Mouse (Mus musculus) liver, embryonic 14.5 days (tissue): ENCODE measurements around the gene Lpcat2. TPM values are rescaled to one million over a fixed set of nuclear protein-coding genes. Genes with fewer than 3 reads are reported as not detected.

Experiments used
- ATAC-seq: fragments of 200-750 bp; cut with Nextera tagmentation; 2 replicates; pipeline ENCODE4 v1.8.0; 2017; ENCODE audit warnings: moderate number of reproducible peaks, mild to moderate bottlenecking, moderate library complexity; ENCODE audit not compliant: insufficient read depth
- DNase-seq, 3 experiments: peaks; one replicate each; pipeline ENCODE4 v3.0.0-alpha.2; 2012 to 2013; ENCODE audit warnings: low read depth in 3 of 3, low spot score in 3 of 3
- H3K27ac ChIP-seq: fragments of 300-500 bp; sonication (generic); 2 replicates; pipeline ENCODE4 v1.5.1; 2014; ENCODE audit warnings: moderate library complexity, mild to moderate bottlenecking, control low read depth, inconsistent platforms
- H3K27me3 ChIP-seq: fragments of 300-500 bp; sonication (generic); 2 replicates; pipeline ENCODE4 v1.6.1; 2014; ENCODE audit warnings: mild to moderate bottlenecking, low read length, moderate library complexity; ENCODE audit not compliant: control insufficient read depth, insufficient read depth
- H3K36me3 ChIP-seq: fragments of 300-500 bp; sonication (generic); replicated peaks from 2 replicates; pipeline ENCODE4 v1.6.1; 2014; ENCODE audit warnings: low read depth; ENCODE audit not compliant: control insufficient read depth, insufficient read depth
- H3K4me1 ChIP-seq, 2 experiments: fragments of 200-500 bp in 1 of 2; fragments of 300-500 bp in 1 of 2; sonication (generic) in 1 of 2; replicated peaks; 2 replicates each; pipeline ENCODE4 v1.6.1; 2012 to 2014; ENCODE audit warnings: antibody characterized with exemption in 1 of 2, inconsistent platforms in 1 of 2, low read length in 1 of 2; ENCODE audit not compliant: control insufficient read depth in 2 of 2, insufficient read depth in 2 of 2
- H3K4me2 ChIP-seq: fragments of 300-500 bp; sonication (generic); 2 replicates; pipeline ENCODE4 v1.6.1; 2014; ENCODE audit warnings: low read depth, mild to moderate bottlenecking, control low read depth, moderate library complexity
- H3K4me3 ChIP-seq, 2 experiments: fragments of 200-500 bp in 1 of 2; fragments of 300-500 bp in 1 of 2; sonication (generic) in 1 of 2; 2 replicates each; pipeline ENCODE4 v1.5.1; 2012 to 2014; ENCODE audit warnings: low read depth in 2 of 2, low read length in 2 of 2, mild to moderate bottlenecking in 2 of 2, control low read depth in 1 of 2, inconsistent platforms in 1 of 2, moderate library complexity in 1 of 2; ENCODE audit not compliant: insufficient read depth in 1 of 2
- H3K9ac ChIP-seq: fragments of 300-500 bp; sonication (generic); replicated peaks from 2 replicates; pipeline ENCODE4 v1.6.1; 2014; ENCODE audit warnings: mild to moderate bottlenecking, control low read depth, moderate library complexity
- H3K9me3 ChIP-seq: fragments of 300-500 bp; sonication (generic); 2 replicates; pipeline ENCODE4 v1.6.1; 2016; ENCODE audit warnings: low read length, mixed read lengths; ENCODE audit not compliant: control insufficient read depth
- CTCF ChIP-seq: IDR thresholded peaks from 2 replicates; pipeline ENCODE4 v1.5.1; 2016; ENCODE audit warnings: antibody characterized with exemption, low read depth, control low read depth
- EP300 ChIP-seq: IDR thresholded peaks from 2 replicates; pipeline ENCODE4 v1.6.1; 2016; ENCODE audit warnings: antibody characterized with exemption, low read depth
- WGBS: fragments of 180-500 bp; shearing (Covaris S2); extraction: QIAGEN DNeasy Blood & Tissue Kit; methylation state at CpG from one replicate; pipeline ENCODE4 v1.1.7; 2014; ENCODE audit not compliant: insufficient replicate concordance; 5-methylcytosine and 5-hydroxymethylcytosine counted together
- polyA plus RNA-seq, 2 experiments: library from polyadenylated mRNA; depleted of rRNA in 1 of 2; stranded (reverse) in 1 of 2; unstranded in 1 of 2; fragments of >200 nt; fragmentation: Nextera tagmentation in 1 of 2; extraction: Ambion mirVana in 1 of 2; gene quantifications; 2 replicates each; pipeline versions ENCODE4 v1.2.1 to v1.2.3; 2012 to 2014

Lpcat2 gene
- polyA plus RNA-seq, 2 experiments, result 1.7 to 3.3 TPM

GRCm38 (mm10) chr8:92846684-92847083 is 8.5 kb upstream of the Lpcat2 start:
- Histone ChIP-seq H3K4me2 (no peak overlapping the region), H3K9ac (no peak overlapping the region), H3K4me1 (no peaks in the 10 kb centered on the region; a peak in 1 of 4 replicates), H3K27ac (no peak overlapping the region), H3K4me3 (no peak overlapping the region), H3K36me3 (no peaks in the 10 kb centered on the region), H3K27me3 (no peaks in the 10 kb centered on the region), H3K9me3 (no peaks in the 10 kb centered on the region)
- ATAC-seq (no peak), DNase-seq (no peak)
- TF ChIP-seq EP300 (no peak), CTCF (no peak)
- WGBS, result 6% methylated on average over 3 of the region's 3 CpGs

DNA sequence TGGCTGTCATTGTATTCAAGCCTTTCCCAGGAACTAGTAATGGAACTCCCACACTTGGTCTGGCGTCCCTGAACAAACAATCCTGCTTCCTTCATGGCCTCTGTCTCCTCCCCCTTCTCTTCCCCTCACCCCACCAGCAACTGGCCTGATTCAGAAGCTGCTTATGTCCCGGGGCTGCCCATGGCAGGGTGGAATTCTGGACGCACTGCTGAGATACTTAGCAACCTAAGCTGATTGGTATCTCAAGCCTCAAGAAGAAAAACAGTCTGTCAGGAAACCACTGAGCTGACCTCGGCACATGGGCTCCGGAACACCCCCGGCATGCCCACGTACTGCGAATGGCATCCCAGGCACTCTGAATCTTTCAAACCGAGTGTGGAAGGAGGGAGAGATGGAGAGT is 7.8 kb upstream of the Lpcat2 start:
- H3K4me3 ChIP-seq, result no peak overlapping the region
- ATAC-seq (no peak), DNase-seq (no peak)
- no peak overlapping the region for H3K27ac ChIP-seq
- H3K4me1 ChIP-seq, result no peaks in the 10 kb centered on the region; a peak in 1 of 4 replicates
- H3K36me3 ChIP-seq, result no peaks in the 10 kb centered on the region
- H3K9me3 ChIP-seq, result no peaks in the 10 kb centered on the region
- no peaks in the 10 kb centered on the region for H3K27me3 ChIP-seq
- TF ChIP-seq CTCF (no peak), EP300 (no peak)
- H3K4me2 ChIP-seq, result no peak overlapping the region
- no peak overlapping the region for H3K9ac ChIP-seq
- 3% methylated on average over 9 of the region's 9 CpGs for WGBS

- Histone ChIP-seq H3K4me1 (no peaks in the 10 kb centered on the region; a peak in 1 of 4 replicates), H3K4me3 (no peak overlapping the region), H3K27ac (no peak overlapping the region), H3K4me2 (no peak overlapping the region), H3K36me3 (no peaks in the 10 kb centered on the region), H3K9ac (no peak overlapping the region), H3K9me3 (no peaks in the 10 kb centered on the region), H3K27me3 (no peaks in the 10 kb centered on the region)
- no peak for TF ChIP-seq CTCF
- no peak for TF ChIP-seq EP300
- ATAC-seq, result no peak
- whole genome bisulfite sequencing, result 41% methylated on average over 6 of the region's 6 CpGs
- no peak for DNase-seq
Measured at GRCm38 (mm10) chr8:92849261-92849660, 5.9 kb upstream of the Lpcat2 start.

- TF ChIP-seq EP300, result no peak
- TF ChIP-seq CTCF, result no peak
- no peak for DNase-seq
- WGBS, result 61% methylated on average over 4 of the region's 4 CpGs
Measured at GRCm38 (mm10) chr8:92850239-92850638, 4.9 kb upstream of the Lpcat2 start.

GRCm38 (mm10) chr8:92851381-92851780 is 3.8 kb upstream of the Lpcat2 start:
- no peak overlapping the region for H3K4me2 ChIP-seq
- TF ChIP-seq CTCF, result no peak
- TF ChIP-seq EP300, result no peak
- no peaks in the 10 kb centered on the region for H3K36me3 ChIP-seq
- no peak overlapping the region for H3K4me3 ChIP-seq
- H3K27ac ChIP-seq, result no peak overlapping the region
- no peak overlapping the region for H3K9ac ChIP-seq
- WGBS, result 63% methylated on average over 3 of the region's 3 CpGs
- H3K27me3 ChIP-seq, result peaks cover 4% of the 10 kb centered on the region; the same call in 1 of the 2 replicates
- H3K4me1 ChIP-seq, result no peaks in the 10 kb centered on the region; a peak in 2 of 4 replicates
- DNase-seq (no peak), ATAC-seq (no peak)
- no peaks in the 10 kb centered on the region for H3K9me3 ChIP-seq

More at GRCm38 (mm10) chr8:92850239-92850638, 4.9 kb upstream of the Lpcat2 start:
- no peak overlapping the region for H3K9ac ChIP-seq
- no peaks in the 10 kb centered on the region; a peak in 1 of 4 replicates for H3K4me1 ChIP-seq
- no peak for ATAC-seq
- no peak overlapping the region for H3K4me2 ChIP-seq
- no peaks in the 10 kb centered on the region for H3K36me3 ChIP-seq
- no peak overlapping the region for H3K4me3 ChIP-seq
- no peaks in the 10 kb centered on the region; the same call in 1 of the 2 replicates for H3K27me3 ChIP-seq
- no peak overlapping the region for H3K27ac ChIP-seq
- H3K9me3 ChIP-seq, result no peaks in the 10 kb centered on the region
